Mouse (Mus musculus): ENCODE results near the gene Dhrs1.

Gene Dhrs1

GRCm38 (mm10) chr14:55721076-55721475 is 24.4 kb downstream of the Dhrs1 start:
- DNase-seq: peak; percentile 63 to 82

- peak; percentile 14 to 54 for DNase-seq
Observed at GRCm38 (mm10) chr14:55720666-55721065, 24.8 kb downstream of the Dhrs1 start.

- peak in 1 of 2 experiments; percentile 29 for DNase-seq
Observed at GRCm38 (mm10) chr14:55719737-55720136, 25.8 kb downstream of the Dhrs1 start.

- DNase-seq: peak; percentile 62 to 93
Observed at GRCm38 (mm10) chr14:55716884-55717283, 28.6 kb downstream of the Dhrs1 start.

DNA sequence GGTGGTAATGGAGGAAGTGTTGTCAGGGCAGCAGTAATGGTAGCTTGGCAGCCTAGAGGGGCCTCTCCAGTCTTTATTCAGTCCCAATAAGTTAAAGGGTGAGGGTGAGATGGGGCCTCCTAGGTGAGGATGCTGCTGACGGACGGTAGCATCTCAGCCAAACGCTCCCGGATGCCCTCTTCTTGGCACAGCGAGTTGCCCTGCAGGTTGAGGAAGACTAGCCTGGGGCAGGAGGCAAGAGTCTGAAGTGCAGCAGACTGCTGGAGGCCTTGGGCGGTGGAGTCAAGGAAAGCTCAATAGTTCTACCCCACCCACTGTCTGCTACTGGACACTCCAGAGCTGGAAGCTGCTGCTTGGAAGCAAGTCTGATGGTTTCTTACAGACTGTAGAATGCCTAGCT is 29.2 kb downstream of the Dhrs1 start:
- peak; percentile 43 to 84 for DNase-seq

DNA sequence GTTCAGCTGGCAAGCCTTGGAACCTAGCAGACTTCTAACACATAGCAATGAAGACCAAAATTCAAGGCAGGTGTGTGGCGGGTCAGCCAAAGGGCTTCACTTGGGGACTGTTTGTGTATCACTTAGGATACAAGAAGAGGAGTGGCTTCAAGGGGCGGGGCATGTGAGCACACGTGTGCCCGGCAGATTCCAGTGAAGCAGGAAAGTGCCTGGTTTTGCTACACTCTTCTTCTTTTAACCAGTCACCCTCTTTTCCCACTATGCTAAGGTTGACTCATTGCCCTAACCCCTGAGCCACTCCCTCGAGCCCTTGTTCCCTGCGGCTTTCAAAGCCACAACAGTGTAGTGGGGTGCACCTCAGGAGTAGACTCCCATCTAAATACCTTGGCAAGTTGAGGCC is 30.6 kb downstream of the Dhrs1 start:
- peak; percentile 50 to 70 for DNase-seq

GRCm38 (mm10) chr14:55713729-55714122 is 31.8 kb downstream of the Dhrs1 start, which contains the start of gene Tgm1:
TSS of gene Tgm1 (minus strand) at chr14:55713926.
- peak in 1 of 2 experiments; percentile 51 for DNase-seq

- DNase-seq: peak; percentile 77 to 90
Observed at GRCm38 (mm10) chr14:55713007-55713728, 32.3 kb downstream of the Dhrs1 start.

GRCm38 (mm10) chr14:55711786-55712185 is 33.7 kb downstream of the Dhrs1 start:
- peak in 1 of 2 experiments; percentile 33 for DNase-seq

DNA sequence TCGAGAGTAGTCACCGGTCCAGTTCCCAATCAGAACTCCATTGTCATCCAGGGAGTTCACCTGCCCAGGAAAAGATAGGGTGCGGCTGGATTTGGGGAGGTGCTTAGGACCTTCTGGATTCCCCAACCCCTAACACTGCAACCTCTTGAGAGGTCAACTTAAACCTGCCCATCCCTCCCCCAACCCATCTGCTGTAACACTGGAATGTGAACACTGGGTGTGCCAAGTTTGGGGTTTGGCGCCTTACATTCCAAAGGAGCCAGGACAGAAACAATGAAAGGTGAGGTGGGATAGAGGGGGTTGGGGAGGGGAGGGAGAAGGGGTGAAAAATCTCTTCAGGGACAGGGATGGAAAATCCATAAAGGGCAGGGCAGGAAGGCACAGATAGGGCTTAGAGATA is 36.0 kb downstream of the Dhrs1 start:
- no peak for DNase-seq

GRCm38 (mm10) chr14:55707397-55707796 is 38.1 kb downstream of the Dhrs1 start:
- DNase-seq: peak in 1 of 2 experiments; percentile 33

DNA sequence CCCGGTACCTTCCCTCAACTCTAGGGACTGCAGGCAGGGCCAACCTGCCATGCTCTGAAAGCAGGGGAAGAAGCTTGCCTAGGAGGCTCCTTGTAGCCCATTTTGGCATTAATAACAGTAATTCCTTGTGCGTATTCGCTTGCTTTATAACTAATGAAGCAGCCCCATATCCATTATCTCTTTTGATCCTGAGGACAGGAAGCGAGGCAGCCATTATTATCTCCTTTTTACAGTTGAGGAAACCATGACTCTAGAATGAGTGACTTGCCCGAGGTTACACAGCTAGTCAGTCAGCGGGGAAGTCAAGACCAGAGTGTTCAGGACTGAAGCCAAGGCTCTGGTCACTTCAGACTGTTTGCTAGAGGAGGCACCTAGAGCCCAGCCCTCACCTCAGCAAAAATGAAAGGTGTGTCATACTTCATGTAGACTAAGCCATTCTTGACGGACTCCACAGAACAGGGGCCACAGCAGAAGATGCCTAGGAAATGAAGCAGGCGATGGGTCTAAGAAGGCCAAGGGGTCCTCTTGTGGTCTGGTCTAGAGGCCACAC is 39.4 kb downstream of the Dhrs1 start:
- DNase-seq: peak in 1 of 2 experiments; percentile 18

DNA sequence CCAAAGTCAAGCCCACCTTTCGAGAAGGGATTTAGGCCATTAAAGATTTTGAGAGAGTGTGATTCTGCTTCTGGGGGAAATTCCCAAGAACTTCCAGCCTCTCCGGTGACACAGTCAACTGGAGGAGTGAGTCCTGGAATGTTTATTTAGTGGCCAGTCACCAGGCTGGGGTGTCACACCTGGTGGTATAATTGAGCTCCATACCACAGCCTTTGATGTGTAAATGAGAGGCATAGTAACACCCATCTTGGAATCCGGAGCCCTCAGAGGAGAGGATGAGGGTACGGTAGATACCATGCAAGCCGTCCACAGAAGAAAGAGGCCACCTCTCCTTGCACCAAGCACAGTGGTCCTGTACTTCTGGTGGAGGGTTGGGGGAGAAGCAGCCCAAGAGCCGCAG is 42.7 kb downstream of the Dhrs1 start:
- peak in 1 of 2 experiments; percentile 22 for DNase-seq

DNA sequence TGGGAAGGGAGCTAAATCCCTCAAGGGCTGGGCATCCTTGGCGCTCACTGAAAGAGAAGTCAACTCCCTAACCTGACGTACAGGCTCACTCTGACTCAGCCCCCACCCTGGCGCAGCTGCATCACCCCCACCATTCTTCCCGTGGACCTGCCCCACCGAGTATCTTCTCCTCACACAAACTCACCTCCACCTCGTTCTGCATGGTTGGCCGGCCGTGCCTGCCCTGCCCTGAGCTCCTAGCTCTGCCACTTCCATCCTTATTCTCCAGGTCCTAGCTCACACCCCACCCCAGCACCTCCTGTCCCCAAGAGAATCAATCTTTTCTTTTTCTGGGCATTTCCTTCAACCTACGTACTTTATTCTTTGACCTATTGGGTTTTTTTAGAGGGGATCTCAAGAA is 44.4 kb downstream of the Dhrs1 start:
- DNase-seq: peak in 1 of 2 experiments; percentile 45

DNA sequence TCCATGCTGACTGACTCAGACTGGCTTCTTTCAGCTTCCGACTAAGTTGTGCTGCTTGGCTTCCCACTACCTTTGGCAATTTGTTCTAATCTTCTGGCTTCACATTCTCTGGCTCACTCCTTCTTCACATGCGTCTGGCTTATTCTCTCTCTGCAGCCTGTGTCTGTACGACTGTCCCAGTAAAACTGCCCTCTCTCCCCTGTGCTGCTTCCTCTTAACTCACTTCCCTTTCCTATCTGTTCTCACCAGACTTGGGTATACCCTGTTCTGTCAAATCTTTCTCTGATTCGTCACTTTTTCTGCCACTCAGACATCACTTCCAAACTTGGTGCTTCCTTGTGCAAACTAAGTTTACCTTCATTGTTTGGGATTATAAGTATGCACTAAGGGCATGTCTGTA is 48.3 kb downstream of the Dhrs1 start:
- no peak for DNase-seq

DNA sequence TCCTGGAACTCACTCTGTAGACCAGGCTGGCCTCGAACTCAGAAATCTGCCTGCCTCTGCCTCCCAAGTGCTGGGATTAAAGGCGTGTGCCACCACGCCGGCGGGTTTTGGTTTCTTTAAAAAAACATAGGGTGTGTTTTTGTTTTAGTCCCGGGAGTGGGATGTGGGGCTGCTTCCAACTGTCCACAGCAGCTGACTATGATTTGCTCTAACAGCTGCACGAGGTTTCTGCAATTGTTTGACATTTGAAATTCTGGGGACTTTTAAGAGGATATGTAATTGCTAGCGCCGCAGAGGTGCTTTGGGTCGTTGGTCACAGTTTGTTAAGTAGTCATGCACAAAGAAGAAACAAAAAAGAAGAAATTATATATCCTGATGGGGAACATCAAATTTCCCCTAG is 56.1 kb downstream of the Dhrs1 start:
- DNase-seq: no peak

Data from kidney, postnatal 25 days (tissue).